Mouse (Mus musculus): ENCODE measurements at regions not wholly inside any gene's neighbourhood (a gene's known extent, or its start where the extent isn't known, plus 50 kb on each side); places are given as distances from the start of the nearest gene placed in this dataset.

- peak; percentile 39 for DNase-seq (ENCODE audit: low read depth)
Measured at GRCm38 (mm10) chr16:24341736-24342135, 51.6 kb upstream of the Lpp start.

DNA sequence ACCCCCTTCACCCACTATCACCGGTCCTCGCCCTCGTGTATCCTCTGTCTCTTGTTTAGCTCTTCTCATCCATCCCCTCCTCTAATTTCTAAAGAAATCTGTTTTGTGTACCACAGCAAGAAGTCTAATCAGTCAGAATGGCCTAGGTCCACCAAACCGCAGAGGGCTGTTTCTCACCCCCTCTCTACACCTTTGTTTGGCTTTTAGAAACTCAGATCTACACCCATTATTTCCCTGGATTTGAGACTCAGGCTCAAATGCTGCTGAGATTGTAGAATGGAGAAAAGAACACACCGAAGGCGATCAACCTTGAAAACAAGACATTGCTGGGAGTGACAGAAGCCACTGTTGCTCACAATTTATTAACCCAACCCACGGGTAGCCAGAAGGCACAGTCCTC is 52.7 kb upstream of the Lpp start:
- DNase-seq (ENCODE audit: low read depth) = no peak

GRCm38 (mm10) chr16:24339320-24340265 is 53.7 kb upstream of the Lpp start:
- no peak for DNase-seq (ENCODE audit: low read depth)

DNA sequence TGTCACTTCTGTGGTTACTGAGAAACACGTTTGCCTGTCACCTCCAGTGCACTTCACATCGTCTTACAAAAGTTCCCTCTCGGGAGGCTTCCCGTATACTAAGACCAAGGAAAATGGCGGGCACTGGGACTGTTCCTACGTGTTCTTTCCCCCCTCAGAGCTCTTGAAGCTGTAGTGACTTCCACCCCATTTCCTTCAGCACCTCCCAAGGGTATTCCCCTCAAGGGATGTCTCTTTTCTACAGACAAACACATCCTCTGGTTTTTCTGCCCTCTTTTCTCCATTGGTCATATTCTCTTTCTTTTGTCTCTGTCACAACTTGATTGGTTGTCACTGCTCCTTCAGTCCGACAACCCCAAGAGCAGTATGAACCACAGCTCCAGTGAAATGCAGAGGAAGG is 54.9 kb upstream of the Lpp start:
- DNase-seq (ENCODE audit: low read depth) = no peak

DNA sequence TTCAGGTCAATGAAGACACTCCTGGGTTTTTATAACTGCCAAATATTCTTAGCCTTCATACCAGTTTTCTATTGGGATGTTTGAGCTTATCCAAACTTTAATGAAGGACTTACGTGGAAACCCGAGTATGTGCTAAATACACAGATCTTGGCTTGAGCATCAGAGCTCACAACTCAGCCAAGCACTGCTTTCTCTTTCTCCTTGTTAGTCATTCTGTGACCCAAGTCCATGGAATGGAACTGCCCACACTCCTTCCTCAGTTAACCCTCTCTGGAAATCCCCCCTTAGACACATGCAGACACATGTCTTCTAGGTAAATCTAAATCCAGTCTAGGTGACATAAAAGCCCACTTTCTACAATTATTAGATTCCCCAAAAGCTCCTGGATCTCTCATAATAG is 58.9 kb upstream of the Lpp start:
- no peak for DNase-seq (ENCODE audit: low read depth)

DNA sequence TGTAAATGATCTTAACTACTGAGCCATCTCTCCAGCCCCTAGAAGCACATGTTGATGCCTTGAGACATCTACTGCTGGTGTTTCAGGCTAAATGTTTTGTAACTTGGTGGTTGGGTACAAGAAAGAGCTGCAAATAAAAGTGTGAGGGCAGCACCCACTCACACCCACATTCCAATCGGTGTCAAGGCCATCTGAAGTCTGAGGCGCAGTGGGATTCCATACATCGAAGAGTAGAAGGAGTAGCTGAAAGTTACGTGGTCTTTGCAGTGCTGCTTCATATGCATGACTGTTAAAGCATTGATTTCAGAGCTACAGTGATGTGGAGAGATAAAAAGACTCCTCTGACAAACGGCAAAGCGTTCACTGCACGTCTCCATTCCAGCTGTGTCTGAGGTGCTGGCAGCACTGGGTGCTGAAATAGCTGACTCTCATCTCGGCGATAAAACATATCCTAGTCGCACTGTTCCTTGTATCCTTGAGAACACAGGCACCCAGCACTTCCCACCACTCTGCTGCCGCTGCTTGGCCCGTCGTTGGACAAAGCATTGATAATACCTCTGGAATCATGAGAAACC is 61.8 kb upstream of the Lpp start:
- no peak for DNase-seq (ENCODE audit: low read depth)

GRCm38 (mm10) chr16:24326571-24326970 is 66.7 kb upstream of the Lpp start:
- DNase-seq (ENCODE audit: low read depth) = no peak

- DNase-seq (ENCODE audit: low read depth) = no peak
Measured at GRCm38 (mm10) chr16:24326046-24326445, 67.3 kb upstream of the Lpp start.

GRCm38 (mm10) chr16:24324917-24325316 is 68.4 kb upstream of the Lpp start:
- no peak for DNase-seq (ENCODE audit: low read depth)

- peak; percentile 90 for DNase-seq (ENCODE audit: low read depth)
Measured at GRCm38 (mm10) chr16:24318723-24319437, 74.4 kb upstream of the Lpp start.

- DNase-seq (ENCODE audit: low read depth) = peak; percentile 74
Measured at GRCm38 (mm10) chr16:24313544-24314326, 79.6 kb upstream of the Lpp start.

DNA sequence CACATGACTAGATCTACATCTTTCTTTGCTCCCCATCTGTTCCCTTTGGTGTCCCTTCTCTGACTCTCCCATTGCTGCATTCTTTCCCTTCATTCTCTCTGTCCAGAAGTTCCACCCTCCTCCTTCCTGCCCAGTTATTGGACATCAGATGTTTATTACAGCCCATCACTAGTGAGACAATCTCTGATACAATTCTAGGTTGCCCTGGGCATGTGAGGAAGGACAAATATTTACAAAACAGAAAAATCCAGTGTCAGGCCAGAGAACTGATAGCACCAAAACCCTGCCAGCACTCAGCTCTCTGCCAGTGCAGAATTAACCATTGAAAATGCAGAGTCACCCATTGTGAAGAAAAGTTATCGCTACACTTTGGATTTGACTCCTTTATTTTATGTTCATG is 87.9 kb upstream of the Lpp start:
- no peak for DNase-seq (ENCODE audit: low read depth)

GRCm38 (mm10) chr16:24296790-24297189 is 96.5 kb upstream of the Lpp start:
- peak; percentile 35 for DNase-seq (ENCODE audit: low read depth)

GRCm38 (mm10) chr16:24295626-24296440 is 97.5 kb upstream of the Lpp start:
- no peak for DNase-seq (ENCODE audit: low read depth)

DNA sequence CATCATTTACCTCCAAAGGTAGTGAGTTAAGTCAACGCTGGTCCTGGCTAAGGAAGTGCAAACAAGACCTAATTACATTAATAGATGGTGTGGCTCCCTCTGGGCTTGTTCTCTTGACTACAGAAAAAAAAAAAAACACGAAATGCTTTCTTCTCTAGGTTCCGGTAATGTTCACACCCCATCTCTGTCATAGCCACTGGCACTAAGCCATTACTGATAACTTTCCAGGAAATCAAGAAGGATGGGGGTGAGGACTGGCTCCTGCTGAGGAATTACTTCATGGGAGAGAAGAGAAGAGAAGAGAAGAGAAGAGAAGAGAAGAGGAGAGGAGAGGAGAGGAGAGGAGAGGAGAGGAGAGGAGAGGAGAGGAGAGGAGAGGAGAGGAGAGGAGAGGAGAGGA is 109.1 kb upstream of the Lpp start:
- DNase-seq (ENCODE audit: low read depth) = no peak

GRCm38 (mm10) chr16:24282194-24282683 is 111.1 kb upstream of the Lpp start:
- DNase-seq (ENCODE audit: low read depth) = no peak

DNA sequence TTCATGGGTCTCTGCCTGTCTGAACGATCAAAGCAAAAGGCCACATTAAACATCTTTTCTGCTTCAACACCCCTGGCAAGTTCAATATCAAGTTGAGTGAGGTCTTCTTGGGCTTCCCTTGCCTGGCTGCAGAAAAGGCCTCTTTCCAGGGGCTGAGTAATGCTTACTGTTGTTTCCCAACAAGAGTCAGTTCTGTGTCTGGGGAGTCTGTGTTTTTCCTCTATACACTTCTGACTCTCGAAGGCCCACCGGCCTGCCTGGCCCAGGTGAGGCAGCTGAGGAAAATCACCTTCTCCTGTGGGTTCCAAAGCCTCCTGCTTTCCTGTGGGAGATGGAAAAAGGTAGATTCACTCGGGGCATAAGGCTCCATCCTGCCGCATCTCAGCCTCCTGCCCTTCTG is 111.7 kb upstream of the Lpp start:
- DNase-seq (ENCODE audit: low read depth) = no peak

GRCm38 (mm10) chr16:24277857-24278256 is 115.5 kb upstream of the Lpp start:
- no peak for DNase-seq (ENCODE audit: low read depth)

DNA sequence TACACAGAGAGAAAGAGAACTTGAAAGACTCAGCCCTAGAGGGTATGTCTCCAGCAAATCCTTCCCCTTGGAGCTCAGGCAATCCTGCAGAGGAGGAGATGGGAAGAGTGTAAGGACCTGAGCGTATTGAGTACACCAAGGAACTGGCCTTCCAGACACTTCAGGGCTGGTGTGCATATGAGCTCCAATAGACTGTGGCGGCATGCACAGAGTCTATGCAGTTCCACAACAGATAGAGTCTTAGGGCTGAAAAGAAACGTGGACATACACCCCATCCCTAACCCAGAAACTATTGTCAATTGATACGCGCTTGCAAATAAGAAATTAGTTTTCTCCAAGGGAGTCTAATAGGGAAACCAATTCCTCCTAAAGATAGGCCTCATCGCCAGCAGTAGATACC is 130.6 kb upstream of the Lpp start:
- DNase-seq (ENCODE audit: low read depth) = no peak

GRCm38 (mm10) chr16:24259711-24260230 is 133.5 kb upstream of the Lpp start:
- no peak for DNase-seq (ENCODE audit: low read depth)

DNA sequence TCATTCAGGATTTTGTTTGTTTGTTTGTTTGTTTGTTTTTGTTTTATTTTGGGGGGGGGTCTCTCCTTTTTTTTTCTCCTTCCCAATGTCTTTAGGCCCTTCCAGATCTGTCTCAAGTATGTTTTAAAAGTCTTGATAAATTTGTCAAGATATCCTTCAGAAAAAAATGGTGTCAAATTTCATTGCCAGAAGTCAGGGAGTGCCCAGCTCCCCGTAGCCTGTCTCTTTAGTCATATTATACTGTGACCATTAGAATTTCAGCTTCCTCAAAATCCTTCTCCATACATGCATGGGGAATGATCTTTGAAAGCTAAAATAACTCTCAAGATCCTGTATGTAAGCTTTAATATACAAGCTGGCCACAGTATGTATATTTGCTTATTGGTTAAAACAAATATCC is 134.3 kb upstream of the Lpp start:
- DNase-seq (ENCODE audit: low read depth) = peak; percentile 51

All from 416B (cell line).